Mouse (Mus musculus) erythroid progenitor cell, adult 5-6 weeks (primary cell): ENCODE data around the gene Olfr314. TPM values are rescaled to one million over a fixed set of nuclear protein-coding genes. Genes with fewer than 3 reads are reported as not detected.
"Not testable (repeated sequence)": the region's sequence is repeated elsewhere in the genome, so short reads cannot be mapped to it uniquely, and the experiment has no call there.

Experiments
- ATAC-seq: replicated peaks from 2 replicates; pipeline ENCODE4 v1.8.0; 2016; ENCODE audit warnings: moderate number of reproducible peaks, mild to moderate bottlenecking, moderate TSS enrichment, inconsistent platforms; ENCODE audit not compliant: poor library complexity, low FRiP score, severe bottlenecking
- total RNA-seq, 2 experiments: library from RNA; stranded (forward) in 1 of 2; stranded (reverse) in 1 of 2; fragments of 150-400 nt in 1 of 2; fragments of 186-747, 209-891 nt in 1 of 2; gene quantifications; 2 replicates each; pipeline versions ENCODE4 v1.2.3 to v1.2.4; 2015 to 2017; ENCODE audit warnings: low replicate concordance in 2 of 2

Gene Olfr314
- total RNA-seq, 2 experiments from 2014 or later, result not detected

- not testable (repeated sequence) for ATAC-seq
These were observed 46.2 kb downstream of the Olfr314 start, which contains the start of gene Olfr312 for GRCm38 (mm10) chr11:58828937-58829336. Olfr312 (plus strand) TSS chr11:58829237.

GRCm38 (mm10) chr11:58829764-58830163 is 47.0 kb downstream of the Olfr314 start:
- ATAC-seq, result no peak

GRCm38 (mm10) chr11:58832541-58832940 is 49.8 kb downstream of the Olfr314 start:
- 0 out of 2 replicates have a peak, but pooled peaks have one; percentile 46 for ATAC-seq

Other genes starting within 250 kb of the Olfr314 start
- gene Olfr330, start 248.1 kb upstream of the Olfr314 start, total RNA-seq (2015; ENCODE audit: low replicate concordance), result not detected in 2 replicates
- not detected in 2 replicates for gene Olfr330, start 248.1 kb upstream of the Olfr314 start, total RNA-seq (2017; ENCODE audit: low replicate concordance)
- gene Olfr329-ps, start 236.5 kb upstream of the Olfr314 start, total RNA-seq (2015; ENCODE audit: low replicate concordance), result not detected in 2 replicates
- not detected in 2 replicates for gene Olfr329-ps, start 236.5 kb upstream of the Olfr314 start, total RNA-seq (2017; ENCODE audit: low replicate concordance)
- gene Olfr328, start 227.3 kb upstream of the Olfr314 start, total RNA-seq (2015; ENCODE audit: low replicate concordance), result not detected in 2 replicates
- gene Olfr328, start 227.3 kb upstream of the Olfr314 start, total RNA-seq (2017; ENCODE audit: low replicate concordance), result not detected in 2 replicates
- not detected in 2 replicates for gene Olfr224, start 212.4 kb upstream of the Olfr314 start, total RNA-seq (2015; ENCODE audit: low replicate concordance)
- gene Olfr224, start 212.4 kb upstream of the Olfr314 start, total RNA-seq (2017; ENCODE audit: low replicate concordance), result not detected in 2 replicates
- not detected in 2 replicates for gene Olfr325, start 205.2 kb upstream of the Olfr314 start, total RNA-seq (2015; ENCODE audit: low replicate concordance)
- gene Olfr325, start 205.2 kb upstream of the Olfr314 start, total RNA-seq (2017; ENCODE audit: low replicate concordance), result not detected in 2 replicates
- gene Olfr324, start 187.8 kb upstream of the Olfr314 start, total RNA-seq (2015; ENCODE audit: low replicate concordance), result not detected in 2 replicates
- not detected in 2 replicates for gene Olfr324, start 187.8 kb upstream of the Olfr314 start, total RNA-seq (2017; ENCODE audit: low replicate concordance)
- gene 2210407C18Rik, start 166.9 kb upstream of the Olfr314 start, total RNA-seq (2015; ENCODE audit: low replicate concordance), result not detected in 2 replicates
- not detected in 2 replicates for gene 2210407C18Rik, start 166.9 kb upstream of the Olfr314 start, total RNA-seq (2017; ENCODE audit: low replicate concordance)
- gene Olfr323, start 152.5 kb upstream of the Olfr314 start, total RNA-seq (2015; ENCODE audit: low replicate concordance), result not detected in 2 replicates
- not detected in 2 replicates for gene Olfr323, start 152.5 kb upstream of the Olfr314 start, total RNA-seq (2017; ENCODE audit: low replicate concordance)
- 56.9 and 65.4 TPM in 2 replicates for gene Trim58, start 142.5 kb upstream of the Olfr314 start, total RNA-seq (2015; ENCODE audit: low replicate concordance)
- gene Trim58, start 142.5 kb upstream of the Olfr314 start, total RNA-seq (2017; ENCODE audit: low replicate concordance), result 45.0 and 61.1 TPM in 2 replicates
- 0.42 TPM in 1 of 2 replicates, not detected in the other for gene Olfr322, start 124.2 kb upstream of the Olfr314 start, total RNA-seq (2015; ENCODE audit: low replicate concordance)
- 0.77 and 1.9 TPM in 2 replicates for gene Olfr322, start 124.2 kb upstream of the Olfr314 start, total RNA-seq (2017; ENCODE audit: low replicate concordance)
- gene Olfr320, start 101.9 kb upstream of the Olfr314 start, total RNA-seq (2015; ENCODE audit: low replicate concordance), result not detected in 2 replicates
- gene Olfr320, start 101.9 kb upstream of the Olfr314 start, total RNA-seq (2017; ENCODE audit: low replicate concordance), result not detected in 2 replicates
- gene Olfr319, start 83.8 kb upstream of the Olfr314 start, total RNA-seq (2015; ENCODE audit: low replicate concordance), result not detected in 2 replicates
- gene Olfr319, start 83.8 kb upstream of the Olfr314 start, total RNA-seq (2017; ENCODE audit: low replicate concordance), result not detected in 2 replicates
- gene Olfr318, start 58.9 kb upstream of the Olfr314 start, total RNA-seq (2015; ENCODE audit: low replicate concordance), result not detected in 2 replicates
- not detected in 2 replicates for gene Olfr318, start 58.9 kb upstream of the Olfr314 start, total RNA-seq (2017; ENCODE audit: low replicate concordance)
- not detected in 2 replicates for gene Olfr317, start 43.7 kb upstream of the Olfr314 start, total RNA-seq (2015; ENCODE audit: low replicate concordance)
- not detected in 2 replicates for gene Olfr317, start 43.7 kb upstream of the Olfr314 start, total RNA-seq (2017; ENCODE audit: low replicate concordance)
- gene Olfr316, start 30.2 kb upstream of the Olfr314 start, total RNA-seq (2015; ENCODE audit: low replicate concordance), result not detected in 2 replicates
- gene Olfr316, start 30.2 kb upstream of the Olfr314 start, total RNA-seq (2017; ENCODE audit: low replicate concordance), result not detected in 2 replicates
- gene Olfr315, start 9.8 kb upstream of the Olfr314 start, total RNA-seq (2015; ENCODE audit: low replicate concordance), result not detected in 2 replicates
- gene Olfr315, start 9.8 kb upstream of the Olfr314 start, total RNA-seq (2017; ENCODE audit: low replicate concordance), result not detected in 2 replicates
- not detected in 2 replicates for gene Fam183b, start 19.0 kb downstream of the Olfr314 start, total RNA-seq (2015; ENCODE audit: low replicate concordance)
- not detected in 2 replicates for gene Fam183b, start 19.0 kb downstream of the Olfr314 start, total RNA-seq (2017; ENCODE audit: low replicate concordance)
- gene Olfr313, start 32.0 kb downstream of the Olfr314 start, total RNA-seq (2015; ENCODE audit: low replicate concordance), result not detected in 2 replicates
- gene Olfr313, start 32.0 kb downstream of the Olfr314 start, total RNA-seq (2017; ENCODE audit: low replicate concordance), result not detected in 2 replicates
- not detected in 2 replicates for gene Olfr312, start 46.3 kb downstream of the Olfr314 start, total RNA-seq (2015; ENCODE audit: low replicate concordance)
- not detected in 2 replicates for gene Olfr312, start 46.3 kb downstream of the Olfr314 start, total RNA-seq (2017; ENCODE audit: low replicate concordance)
- gene Olfr311, start 56.3 kb downstream of the Olfr314 start, total RNA-seq (2015; ENCODE audit: low replicate concordance), result not detected in 2 replicates
- gene Olfr311, start 56.3 kb downstream of the Olfr314 start, total RNA-seq (2017; ENCODE audit: low replicate concordance), result not detected in 2 replicates
- gene Gm12258, start 64.2 kb downstream of the Olfr314 start, total RNA-seq (2015; ENCODE audit: low replicate concordance), result 11.5 and 13.4 TPM in 2 replicates
- gene Gm12258, start 64.2 kb downstream of the Olfr314 start, total RNA-seq (2017; ENCODE audit: low replicate concordance), result 11.0 and 32.9 TPM in 2 replicates
- 4.3 and 11.3 TPM in 2 replicates for gene 2810021J22Rik, start 84.3 kb downstream of the Olfr314 start, total RNA-seq (2015; ENCODE audit: low replicate concordance)
- gene 2810021J22Rik, start 84.3 kb downstream of the Olfr314 start, total RNA-seq (2017; ENCODE audit: low replicate concordance), result 2.7 and 3.9 TPM in 2 replicates
- gene Zfp39, start 121.3 kb downstream of the Olfr314 start, total RNA-seq (2015; ENCODE audit: low replicate concordance), result 79.2 and 83.3 TPM in 2 replicates
- 44.4 and 49.4 TPM in 2 replicates for gene Zfp39, start 121.3 kb downstream of the Olfr314 start, total RNA-seq (2017; ENCODE audit: low replicate concordance)
- 407 and 422 TPM in 2 replicates for gene Btnl10, start 135.0 kb downstream of the Olfr314 start, total RNA-seq (2015; ENCODE audit: low replicate concordance)
- gene Btnl10, start 135.0 kb downstream of the Olfr314 start, total RNA-seq (2017; ENCODE audit: low replicate concordance), result 484 and 553 TPM in 2 replicates
- 104 and 109 TPM in 2 replicates for gene Rnf187, start 156.0 kb downstream of the Olfr314 start, total RNA-seq (2015; ENCODE audit: low replicate concordance)
- gene Rnf187, start 156.0 kb downstream of the Olfr314 start, total RNA-seq (2017; ENCODE audit: low replicate concordance), result 104 and 117 TPM in 2 replicates
- gene Hist3h2ba, start 166.0 kb downstream of the Olfr314 start, total RNA-seq (2015; ENCODE audit: low replicate concordance), result 265 and 290 TPM in 2 replicates
- 136 and 409 TPM in 2 replicates for gene Hist3h2ba, start 166.0 kb downstream of the Olfr314 start, total RNA-seq (2017; ENCODE audit: low replicate concordance)
- gene Hist3h2a, start 171.7 kb downstream of the Olfr314 start, total RNA-seq (2015; ENCODE audit: low replicate concordance), result 186 and 192 TPM in 2 replicates
- gene Hist3h2a, start 171.7 kb downstream of the Olfr314 start, total RNA-seq (2017; ENCODE audit: low replicate concordance), result 1,299 and 1,489 TPM in 2 replicates
- 0.36 and 0.84 TPM in 2 replicates for gene Trim17, start 171.7 kb downstream of the Olfr314 start, total RNA-seq (2015; ENCODE audit: low replicate concordance)
- gene Trim17, start 171.7 kb downstream of the Olfr314 start, total RNA-seq (2017; ENCODE audit: low replicate concordance), result 1.2 TPM in 2 replicates
- 10.1 and 18.0 TPM in 2 replicates for gene Trim11, start 195.1 kb downstream of the Olfr314 start, total RNA-seq (2015; ENCODE audit: low replicate concordance)
- gene Trim11, start 195.1 kb downstream of the Olfr314 start, total RNA-seq (2017; ENCODE audit: low replicate concordance), result 11.3 and 15.2 TPM in 2 replicates